Mouse (Mus musculus) embryonic fibroblast, embryonic 13.5 days (primary cell): Measurements from ENCODE around the gene Adamts4.

ENCODE experiments used
- CTCF ChIP-seq: IDR thresholded peaks from 2 replicates; pipeline ENCODE4 v1.5.1; 2011; ENCODE audit warnings: mild to moderate bottlenecking, control low read depth, low read length, moderate library complexity, borderline replicate concordance; ENCODE audit not compliant: insufficient read depth
- POLR2A ChIP-seq: IDR thresholded peaks from 2 replicates; pipeline ENCODE4 v1.6.1; 2011; ENCODE audit warnings: low read depth, mild to moderate bottlenecking, control low read depth, low read length, moderate library complexity

- TF ChIP-seq POLR2A (no peak), CTCF (no peak)
Measured at GRCm38 (mm10) chr1:171293351-171293750, 43.1 kb downstream of the Adamts4 start.
